Mouse (Mus musculus) ES-Bruce4 (cell line): ENCODE results near the gene Ackr3.

Experiments
- EP300 ChIP-seq: IDR thresholded peaks from 2 replicates; pipeline ENCODE4 v1.6.1; 2011; ENCODE audit warnings: low read depth, low read length; ENCODE audit not compliant: insufficient read depth
- POLR2A ChIP-seq: IDR thresholded peaks from one replicate; pipeline ENCODE4 v1.8.1; 2011; ENCODE audit warnings: low read length; ENCODE audit not compliant: insufficient read depth

DNA sequence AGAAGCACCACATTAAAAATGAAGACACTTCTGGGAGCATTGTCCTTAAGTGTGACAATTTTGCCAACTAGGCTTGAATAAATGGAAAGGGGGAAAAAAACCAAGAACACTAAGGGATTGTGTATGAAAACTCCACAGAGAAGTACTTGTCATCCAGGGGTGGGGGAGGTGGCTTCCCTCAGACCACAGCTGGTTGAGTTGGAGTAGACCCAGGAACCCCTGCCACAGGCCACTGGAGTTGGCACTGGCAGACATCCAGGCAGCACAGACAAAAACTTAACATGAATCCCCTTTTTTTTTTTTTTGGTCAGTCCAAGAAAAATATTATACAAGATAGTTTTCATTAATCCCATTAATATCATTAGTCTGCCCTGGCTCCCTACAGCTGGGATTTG lies 28.7 kb downstream of the Ackr3 start:
- TF ChIP-seq EP300 (no peak), POLR2A (no peak)
